ENCODE assay signal across 7 mouse cellular contexts in the genomic region with DNA sequence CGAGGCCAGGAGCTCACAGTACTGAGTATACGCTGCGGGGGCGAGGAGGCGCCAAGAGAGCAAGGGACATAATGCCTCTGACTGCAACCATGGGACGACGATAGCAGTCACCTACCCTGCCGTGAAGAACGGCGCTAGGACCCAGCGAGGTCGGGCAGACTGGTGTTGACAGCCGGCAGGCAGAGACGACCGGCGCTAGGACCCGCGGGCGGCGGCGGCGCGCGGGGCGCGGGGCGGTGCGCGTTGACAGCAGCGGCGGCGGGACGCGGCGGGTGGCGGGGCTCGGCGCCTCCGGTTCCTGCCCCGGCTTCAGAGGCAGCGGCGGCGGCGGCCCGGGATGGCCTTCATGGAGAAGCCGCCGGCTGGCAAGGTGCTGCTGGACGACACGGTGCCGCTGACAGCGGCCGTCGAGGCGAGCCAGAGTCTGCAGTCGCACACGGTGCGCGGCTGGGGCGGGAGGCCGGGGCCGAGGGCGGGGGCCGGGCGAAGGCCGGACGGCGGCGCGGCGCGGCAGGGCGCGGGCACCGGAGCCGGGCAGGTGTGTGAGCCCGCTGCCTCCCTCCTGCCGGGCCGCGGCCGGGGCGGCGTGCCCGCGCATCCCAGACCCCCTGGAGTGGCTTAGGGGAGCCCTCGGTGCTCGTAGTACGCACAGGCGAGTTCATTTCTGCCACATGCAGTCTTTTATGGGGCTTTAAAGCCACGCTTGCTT. TPM values are rescaled to one million over a fixed set of nuclear protein-coding genes. Genes with fewer than 3 reads are reported as not detected.
DNase-seq lines count a peak whose midpoint lies in the region; ATAC-seq and TF ChIP-seq lines count a peak whose summit lies in the region.

A gene (plus strand): TSS at position 234 of the 709 bp plus-strand sequence.

- peak within 1 kb of the TSS; percentile 90 for H3K27ac ChIP-seq in intestine, postnatal 0 days (ENCODE audit: low read depth, low read length)
- peak within 1 kb of the TSS; percentile 57 for H3K27ac ChIP-seq in midbrain, embryonic 12.5 days (replicated peaks)
- H3K27ac ChIP-seq in small intestine, adult 2 months (ENCODE audit: insufficient read depth, low read depth, low read length), result peak within 1 kb of the TSS; percentile 67

- no peak; the same call in 1 of the 2 replicates for TF ChIP-seq POLR2A in small intestine, adult 2 months (IDR thresholded peaks at IDR 0.05; ENCODE audit: low read depth, low read length)

- H3K4me2 ChIP-seq in intestine, postnatal 0 days (replicated peaks; ENCODE audit: low read depth), result peak within 1 kb of the TSS; percentile 71
- peak within 1 kb of the TSS; percentile 52 for H3K4me2 ChIP-seq in midbrain, embryonic 12.5 days (replicated peaks)

- no peaks in the 10 kb centered on the region for H3K27me3 ChIP-seq in intestine, postnatal 0 days (replicated peaks; ENCODE audit: control insufficient read depth, insufficient read depth, low read length)
- H3K27me3 ChIP-seq in midbrain, embryonic 12.5 days, result no peaks in the 10 kb centered on the region
- H3K27me3 ChIP-seq in small intestine, adult 2 months (ENCODE audit: control insufficient read depth, insufficient read depth, low read length), result no peaks in the 10 kb centered on the region

- peak within 1 kb of the TSS; percentile 88 for H3K4me3 ChIP-seq in intestine, postnatal 0 days (ENCODE audit: low read depth, low read length)
- H3K4me3 ChIP-seq in midbrain, embryonic 12.5 days, result peak within 1 kb of the TSS; percentile 76
- peak within 1 kb of the TSS; percentile 88 for H3K4me3 ChIP-seq in small intestine, adult 2 months (ENCODE audit: low read depth, low read length)

- peaks cover 8% of the 10 kb centered on the region; the same call in 1 of the 2 replicates for H3K4me1 ChIP-seq in intestine, postnatal 0 days (replicated peaks; ENCODE audit: control insufficient read depth, insufficient read depth, low read length)
- peaks cover 14% of the 10 kb centered on the region for H3K4me1 ChIP-seq in midbrain, embryonic 12.5 days
- H3K4me1 ChIP-seq in small intestine, adult 2 months (ENCODE audit: control insufficient read depth, insufficient read depth, insufficient read length, low read length), result peaks cover 34% of the 10 kb centered on the region

- H3K9me3 ChIP-seq in intestine, postnatal 0 days (ENCODE audit: control insufficient read depth), result no peaks in the 10 kb centered on the region
- H3K9me3 ChIP-seq in midbrain, embryonic 12.5 days, result no peaks in the 10 kb centered on the region

- peak; percentile 98 for DNase-seq in adrenal gland, adult 2 months
- peak; percentile 80 for DNase-seq in embryo, embryonic 11.5 days (ENCODE audit: low read depth, low spot score)
- peak; percentile 45 for DNase-seq in gonadal fat pad, adult 2 months (ENCODE audit: low read depth)
- DNase-seq in left cerebral cortex, postnatal 4 days, result peak; percentile 91

- H3K36me3 ChIP-seq in intestine, postnatal 0 days (ENCODE audit: control insufficient read depth, insufficient read depth), result no peaks in the 10 kb centered on the region
- H3K36me3 ChIP-seq in midbrain, embryonic 12.5 days, result no peaks in the 10 kb centered on the region
- peaks cover 2% of the 10 kb centered on the region; the same call in 1 of the 2 replicates for H3K36me3 ChIP-seq in small intestine, adult 2 months (ENCODE audit: control insufficient read depth, insufficient read depth, low read length)

- ATAC-seq in intestine, postnatal 0 days, result peak; percentile 88
- ATAC-seq in midbrain, embryonic 12.5 days (ENCODE audit: low FRiP score, low read depth), result peak; percentile 94

- TF ChIP-seq CTCF in intestine, postnatal 0 days (IDR thresholded peaks at IDR 0.05; ENCODE audit: low read depth), result no peak
- TF ChIP-seq CTCF in small intestine, adult 2 months (IDR thresholded peaks at IDR 0.05; ENCODE audit: extremely low read depth, insufficient read length, insufficient replicate concordance, low read depth, low read length), result no peak

- intact Hi-C loops in left cerebral cortex, postnatal 4 days (cut with DNase I), result loop anchor here (10.0 kb wide), 2 partner anchors 157 to 247 kb away; a partner anchor contains a TSS

- WGBS in intestine, postnatal 0 days, result under 1% methylated on average over 54 of the region's 89 CpGs
- WGBS in midbrain, embryonic 12.5 days, result under 1% methylated on average over 53 of the region's 89 CpGs
- WGBS in small intestine, adult 2 months, result under 1% methylated on average over 87 of the region's 89 CpGs

- peak within 1 kb of the TSS; percentile 88 for H3K9ac ChIP-seq in intestine, postnatal 0 days (ENCODE audit: low read depth, low read length)
- H3K9ac ChIP-seq in midbrain, embryonic 12.5 days (replicated peaks), result peak within 1 kb of the TSS; percentile 82

RNA-seq across cellular contexts. Expression of the gene that starts here (rescaled TPM):
- 10 to 100 TPM; 57.1 to 96.0 TPM for total RNA-seq in adrenal gland, adult 2 months (2021)
- 29.4 and 34.6 TPM in 2 replicates for polyA plus RNA-seq in adrenal gland, adult 2 months (2012; rRNA removed)
- polyA plus RNA-seq in gonadal fat pad, adult 2 months (2012; rRNA removed), result 23.3 and 24.0 TPM in 2 replicates
- 59.2 and 62.0 TPM in 2 replicates for polyA plus RNA-seq in intestine, postnatal 0 days (2015; fragmentation: Nextera tagmentation; extraction: Ambion mirVana)
- 10 to 100 TPM; 32.3 to 38.0 TPM for total RNA-seq in left cerebral cortex, postnatal 4 days (2021)
- polyA plus RNA-seq in midbrain, embryonic 12.5 days (2016; fragmentation: Nextera tagmentation; extraction: Ambion mirVana), result 32.9 and 33.6 TPM in 2 replicates
- 11.8 and 40.6 TPM in 2 replicates for polyA plus RNA-seq in small intestine, adult 2 months (2012; rRNA removed)

Comparison
In these comparisons a context has a peak if more than half of its experiments do, and no peak if none do; other contexts are left out.
1. Peak in every context shown above with its lines: DNase-seq, ATAC-seq, H3K4me3 ChIP-seq and H3K27ac ChIP-seq.
2. DNase-seq: peak in every context shown above with its lines; median percentile 98 in adrenal gland, adult 2 months; 91 in left cerebral cortex, postnatal 4 days; 80 in embryo, embryonic 11.5 days; 45 in gonadal fat pad, adult 2 months.